Mouse (Mus musculus): ENCODE results near the gene Tas2r115.
"Not testable (repeated sequence)": the region's sequence is repeated elsewhere in the genome, so short reads cannot be mapped to it uniquely, and the experiment has no call there.

The Tas2r115 gene

DNA sequence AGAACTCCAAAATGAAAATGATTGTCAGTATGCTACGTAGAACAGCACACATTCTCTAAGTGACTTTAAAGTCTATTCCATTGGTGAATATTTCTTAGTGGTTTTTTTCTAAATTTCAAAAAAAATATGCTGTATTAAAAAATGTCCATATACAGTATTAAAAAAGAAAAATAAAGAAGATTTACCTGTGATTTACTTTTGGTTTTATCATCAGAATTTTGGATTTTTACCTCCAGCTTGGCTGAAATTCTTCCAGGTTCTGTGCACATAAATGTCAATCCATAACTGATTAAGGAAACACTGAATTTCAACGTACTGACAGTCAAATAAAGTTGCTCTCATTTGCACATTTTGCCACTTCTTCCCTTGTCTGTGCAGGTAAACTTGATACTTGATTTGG lies at the start of gene Tas2r115:
Gene Tas2r115 (minus strand): TSS at position 101 of the 400 bp plus-strand sequence.
- DNase-seq (ENCODE audit: low spot score) = no peak

DNA sequence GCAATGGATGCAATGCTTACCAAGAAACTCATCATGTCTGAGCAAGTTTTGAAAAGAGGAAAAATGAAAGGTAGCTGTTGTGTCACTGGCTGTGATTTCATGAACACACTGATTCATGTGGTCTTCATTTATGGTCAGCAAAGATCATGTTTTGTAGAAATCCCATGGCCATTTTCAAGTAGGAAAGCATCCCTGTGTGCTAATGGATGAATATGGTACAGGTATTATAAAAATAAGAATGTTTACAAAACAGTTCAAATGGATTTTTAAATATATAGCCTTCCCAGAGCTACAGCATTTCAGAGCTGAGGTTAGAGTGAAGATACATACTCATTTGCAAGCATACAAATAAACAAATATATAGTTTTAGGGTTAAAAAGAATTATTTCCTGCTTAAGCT lies 40.2 kb upstream of the Tas2r115 start, which contains the start of gene Tas2r136:
Gene Tas2r136 (minus strand): TSS at position 101 of the 400 bp plus-strand sequence.
- no peak for DNase-seq (ENCODE audit: low spot score)

DNA sequence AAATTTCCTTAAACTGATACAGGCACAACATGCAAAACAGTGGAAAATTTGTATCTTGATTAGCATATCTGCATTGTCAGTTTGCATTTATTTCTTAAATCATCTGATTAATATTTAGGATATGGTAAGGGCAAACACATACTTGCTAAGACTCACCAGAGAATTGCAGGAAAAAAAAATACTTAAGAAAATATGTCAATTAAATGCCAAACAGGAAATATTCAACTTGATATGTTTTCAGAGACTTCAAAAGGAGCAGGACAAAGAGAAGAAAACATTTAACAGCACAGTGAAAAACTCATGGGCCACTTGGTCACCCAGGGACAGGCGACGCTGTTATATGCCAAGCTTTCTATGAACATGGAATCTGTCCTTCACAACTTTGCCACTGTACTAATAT lies 24.0 kb upstream of the Tas2r115 start, which contains the start of gene Tas2r102:
Gene Tas2r102 (plus strand): TSS at position 301 of the 400 bp plus-strand sequence.
- no peak for DNase-seq (ENCODE audit: low spot score)

DNA sequence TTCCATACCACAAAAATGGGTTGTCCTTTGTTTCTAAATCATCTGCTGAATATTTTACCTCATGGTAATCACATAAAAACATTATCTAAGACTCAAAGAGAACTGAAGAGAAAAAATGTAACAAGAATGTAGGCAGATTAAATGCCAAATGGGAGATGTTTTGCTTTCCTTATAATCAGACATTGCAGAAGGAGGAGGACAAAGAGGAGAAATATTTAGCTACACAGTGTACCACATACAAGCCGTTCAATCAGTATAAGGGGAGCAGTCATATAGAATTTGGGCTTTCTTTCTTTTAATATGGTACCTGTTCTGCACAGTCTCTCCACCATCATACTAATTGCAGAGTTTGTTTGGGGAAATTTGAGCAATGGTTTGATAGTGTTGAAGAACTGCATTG lies 16.6 kb upstream of the Tas2r115 start, which contains the start of gene Tas2r124:
Gene Tas2r124 (plus strand): TSS at position 301 of the 400 bp plus-strand sequence.
- no peak for DNase-seq (ENCODE audit: low spot score)

DNA sequence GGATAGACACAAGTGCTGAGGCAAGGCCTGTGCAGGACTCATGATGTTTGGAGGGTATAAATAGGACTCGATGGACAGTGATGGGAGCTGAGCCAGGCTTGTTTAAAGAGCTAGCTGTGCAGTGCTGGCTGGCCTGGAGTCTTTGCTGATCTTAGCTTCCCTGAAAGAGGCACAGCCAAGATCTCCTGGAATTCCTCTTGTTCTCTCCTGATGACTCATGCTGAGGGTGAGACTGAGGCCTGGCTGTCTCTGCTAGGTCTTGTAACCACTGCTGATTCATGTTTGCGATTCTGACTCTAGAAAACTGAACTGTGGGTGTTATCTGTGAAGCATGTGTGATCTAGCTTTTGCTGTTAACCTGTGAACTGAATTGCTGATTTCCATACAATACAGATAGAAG lies 12.4 kb upstream of the Tas2r115 start:
- no peak for DNase-seq (ENCODE audit: low spot score)

DNA sequence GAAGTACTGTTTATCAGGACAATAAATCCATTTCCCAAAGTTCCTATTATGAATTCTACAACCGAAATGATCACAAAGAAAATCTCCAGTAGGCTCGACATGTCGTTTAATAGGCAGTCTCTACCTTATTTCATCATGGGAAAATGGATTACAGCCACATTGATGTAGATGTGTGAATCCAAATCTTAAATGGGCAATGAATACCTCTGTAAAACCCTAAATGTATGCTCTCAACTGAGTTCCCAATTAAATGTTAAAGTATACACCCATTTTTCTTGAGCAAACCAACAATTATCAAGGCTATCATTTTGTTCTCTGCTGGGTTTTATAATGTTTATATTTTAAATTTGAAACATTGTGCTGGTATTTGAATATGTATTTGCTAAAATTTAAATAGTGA lies 26.0 kb downstream of the Tas2r115 start, which contains the start of gene Tas2r122:
Gene Tas2r122 (minus strand): TSS at position 101 of the 400 bp plus-strand sequence.
- no peak for DNase-seq (ENCODE audit: low spot score)

DNA sequence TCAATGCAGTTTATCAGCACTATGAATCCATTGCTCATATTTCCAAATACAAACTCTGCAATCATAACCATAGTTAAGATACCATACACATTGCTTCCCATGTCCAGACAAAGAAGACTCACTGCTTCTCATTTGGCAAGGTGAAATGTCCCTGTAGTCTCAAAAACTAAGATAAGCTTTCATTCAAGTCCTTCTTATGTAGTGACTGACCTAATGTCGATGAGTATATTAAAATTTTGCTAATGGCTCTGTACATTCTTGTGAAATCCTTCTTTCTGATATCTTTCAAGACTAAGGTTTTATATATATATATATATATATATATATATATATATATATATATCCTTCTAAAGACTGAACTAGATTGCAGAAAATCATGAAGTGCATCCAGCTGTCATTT lies 36.9 kb downstream of the Tas2r115 start, which contains the start of gene Tas2r121:
Gene Tas2r121 (minus strand): TSS at position 101 of the 400 bp plus-strand sequence.
- DNase-seq (ENCODE audit: low spot score) = no peak

DNA sequence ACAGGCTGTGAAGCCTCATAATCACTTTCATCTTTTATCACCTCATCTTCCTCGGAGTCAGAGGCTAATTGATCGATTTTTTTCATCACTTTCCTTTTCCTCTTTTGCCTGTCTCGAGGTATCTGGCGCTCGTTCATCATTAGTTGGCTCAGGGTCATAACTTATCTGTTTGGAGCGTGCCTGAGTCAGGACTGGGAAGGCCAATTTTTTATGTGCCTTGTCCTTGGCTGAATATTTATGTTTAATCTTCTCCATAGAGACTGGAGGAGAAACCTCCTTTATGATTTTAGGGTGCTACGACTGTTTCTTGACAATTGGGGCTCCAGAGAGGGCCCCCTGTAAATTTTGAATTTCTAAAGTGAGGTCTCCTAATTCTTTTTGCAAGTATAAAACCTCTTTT lies 46.2 kb downstream of the Tas2r115 start:
- DNase-seq (ENCODE audit: low spot score) = not testable (repeated sequence)
